Mouse (Mus musculus) forebrain, embryonic 10.5 days (tissue): Measurements from ENCODE around the gene Hoxc9. TPM values are rescaled to one million over a fixed set of nuclear protein-coding genes. Genes with fewer than 3 reads are reported as not detected.
A peak's percentile ranks its signal among the peaks of the same experiment; 100 is the strongest.

ENCODE experiments used
- DNase-seq: peaks from one replicate; pipeline ENCODE4 v3.0.0-alpha.2; 2017; ENCODE audit warnings: low spot score; ENCODE audit errors: extremely low spot score
- H3K27ac ChIP-seq: fragments of 300-500 bp; sonication (generic); 2 replicates; pipeline ENCODE4 v1.5.1; 2016; ENCODE audit warnings: mild to moderate bottlenecking
- H3K27me3 ChIP-seq: fragments of 300-500 bp; sonication (generic); 2 replicates; pipeline ENCODE4 v1.6.1; 2016; ENCODE audit warnings: mild to moderate bottlenecking; ENCODE audit not compliant: poor library complexity, severe bottlenecking
- H3K36me3 ChIP-seq: fragments of 300-500 bp; sonication (generic); replicated peaks from 2 replicates; pipeline ENCODE4 v1.6.1; 2016; ENCODE audit warnings: mild to moderate bottlenecking, moderate library complexity
- H3K4me1 ChIP-seq: fragments of 300-500 bp; sonication (generic); 2 replicates; pipeline ENCODE4 v1.6.1; 2016
- H3K4me3 ChIP-seq: fragments of 300-500 bp; sonication (generic); 2 replicates; pipeline ENCODE4 v1.5.1; 2016; ENCODE audit warnings: mild to moderate bottlenecking, moderate library complexity
- H3K9me3 ChIP-seq: fragments of 300-500 bp; sonication (generic); 2 replicates; pipeline ENCODE4 v1.6.1; 2016; ENCODE audit warnings: mild to moderate bottlenecking, moderate library complexity
- WGBS: fragments of 180-500 bp; shearing (Covaris S2); methylation state at CpG from one replicate; pipeline ENCODE4 v1.1.7; 2016; 5-methylcytosine and 5-hydroxymethylcytosine counted together
- polyA plus RNA-seq: library from polyadenylated mRNA; unstranded; fragments of >200 nt; fragmentation: Nextera tagmentation; extraction: Ambion mirVana; gene quantifications from 2 replicates; pipeline ENCODE4 v1.2.1, GENCODE M21; 2016

Gene Hoxc9
- polyA plus RNA-seq, 1 experiment from 2014 or later = not detected

DNA sequence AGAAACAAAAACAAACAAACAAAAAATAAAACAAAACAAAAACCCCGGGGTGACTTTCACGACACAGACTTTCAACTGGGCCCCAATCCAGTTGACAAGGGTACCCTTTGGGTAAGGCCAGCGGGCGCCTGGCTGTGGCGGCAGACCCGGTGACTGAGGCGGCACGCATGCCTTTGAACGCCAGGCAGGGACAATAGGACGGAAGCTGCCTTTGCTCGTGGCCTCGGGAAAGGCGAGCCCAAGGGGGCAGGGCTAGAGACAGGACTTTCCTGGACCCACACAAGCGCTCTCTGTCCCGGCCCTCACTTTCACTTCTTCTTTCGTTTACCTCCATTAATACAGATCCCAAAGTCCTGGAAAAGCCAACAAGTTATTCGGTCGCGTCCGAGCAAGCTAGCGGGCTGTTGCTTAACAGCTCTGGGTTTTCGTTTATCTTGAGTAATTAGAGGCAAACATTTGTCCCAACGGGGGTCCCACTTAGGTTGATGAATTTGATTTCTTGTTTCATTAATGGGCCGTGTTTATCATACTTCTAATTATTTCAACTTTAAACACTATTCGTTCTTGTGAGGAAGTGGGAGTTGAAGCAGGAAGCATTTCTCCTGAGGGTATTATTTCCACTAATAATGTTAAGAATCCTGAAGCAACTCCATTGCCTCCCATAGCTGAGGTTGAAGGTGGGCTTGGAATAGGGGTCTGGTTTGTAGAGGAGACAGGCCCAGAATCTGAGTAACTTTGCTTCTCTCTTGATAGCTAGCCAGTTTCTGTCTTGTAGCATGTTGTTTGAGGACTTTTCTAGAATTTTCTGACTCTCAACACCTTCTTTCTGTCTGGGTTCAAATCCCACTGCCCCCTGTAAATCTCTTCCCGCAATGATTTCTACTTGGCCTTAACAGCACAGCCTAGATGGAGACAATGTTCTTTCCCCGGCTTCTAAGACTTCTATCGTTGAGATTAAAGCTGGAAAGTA is 12.3 kb upstream of the Hoxc9 start:
- H3K36me3 ChIP-seq = no peaks in the 10 kb centered on the region
- DNase-seq = peak; percentile 71
- H3K9me3 ChIP-seq = no peaks in the 10 kb centered on the region
- H3K27ac ChIP-seq = no peak overlapping the region
- H3K4me1 ChIP-seq = peaks cover 6% of the 10 kb centered on the region
- no peak overlapping the region for H3K4me3 ChIP-seq
- 1% methylated on average over 28 of the region's 28 CpGs for WGBS
- H3K27me3 ChIP-seq = peaks cover 100% of the 10 kb centered on the region

- H3K9me3 ChIP-seq = no peaks in the 10 kb centered on the region
- H3K36me3 ChIP-seq = no peaks in the 10 kb centered on the region
- peaks cover 6% of the 10 kb centered on the region for H3K4me1 ChIP-seq
- no peak overlapping the region for H3K4me3 ChIP-seq
- WGBS = 2% methylated on average over 26 of the region's 26 CpGs
- DNase-seq = no peak
- H3K27me3 ChIP-seq = peaks cover 100% of the 10 kb centered on the region
- no peak overlapping the region for H3K27ac ChIP-seq
These were observed 11.0 kb upstream of the Hoxc9 start for GRCm38 (mm10) chr15:102965003-102965891.

DNA sequence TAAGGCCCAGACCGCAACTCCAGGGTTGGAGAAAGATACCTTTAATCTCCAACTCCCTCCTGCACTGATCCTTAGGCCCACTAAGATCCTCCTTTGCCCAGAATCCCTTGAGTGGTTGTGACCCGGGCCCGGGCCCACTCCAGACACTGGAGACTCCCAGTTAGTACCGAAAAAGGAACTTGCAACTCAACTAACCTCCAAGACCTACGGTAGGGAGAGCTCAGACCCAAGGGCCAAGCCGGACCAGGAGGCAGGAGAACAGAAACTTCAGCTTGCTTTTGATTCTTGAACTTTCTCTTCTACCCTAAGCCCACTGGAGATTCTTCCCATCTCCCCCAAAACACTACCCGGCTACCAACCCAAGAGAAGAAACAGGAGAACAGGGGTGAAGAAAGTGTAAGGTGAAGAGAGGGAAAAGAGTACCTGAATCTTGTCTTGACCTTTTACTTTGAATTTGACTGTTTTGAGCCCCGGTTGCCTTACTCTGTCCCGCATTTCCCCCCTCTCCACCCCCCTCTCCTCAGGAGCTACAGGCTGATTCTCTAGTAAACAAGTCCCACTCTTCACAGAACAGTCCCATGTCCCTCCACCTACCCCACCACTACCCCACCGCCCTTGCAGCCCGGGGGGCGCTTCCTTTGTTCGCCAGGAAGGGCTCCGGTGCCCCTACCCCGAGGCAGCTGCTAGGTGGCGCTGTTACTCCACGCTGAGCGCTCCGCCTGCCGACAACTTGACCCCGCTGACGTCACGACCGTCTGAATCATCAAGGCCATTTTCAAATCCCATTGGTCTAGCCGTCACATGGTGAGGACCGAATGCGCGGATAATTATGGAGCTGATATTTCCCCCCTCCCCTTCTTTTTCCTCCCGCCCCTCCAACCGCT is 10.1 kb upstream of the Hoxc9 start:
- peak; percentile 85 for DNase-seq
- no peaks in the 10 kb centered on the region for H3K9me3 ChIP-seq
- WGBS = 2% methylated on average over 30 of the region's 30 CpGs
- peaks cover 100% of the 10 kb centered on the region for H3K27me3 ChIP-seq
- H3K4me1 ChIP-seq = peaks cover 6% of the 10 kb centered on the region
- H3K27ac ChIP-seq = no peak overlapping the region
- peak overlapping the region; percentile 23; the same call in 1 of the 2 replicates for H3K4me3 ChIP-seq
- no peaks in the 10 kb centered on the region for H3K36me3 ChIP-seq

GRCm38 (mm10) chr15:102966776-102967311 is 9.4 kb upstream of the Hoxc9 start, which contains the start of gene Hoxc10:
Hoxc10 (plus strand) TSS chr15:102966796.
- Histone ChIP-seq H3K36me3 (no peaks in the 10 kb centered on the region), H3K27ac (no peak within 1 kb of the TSS), H3K27me3 (peaks cover 100% of the 10 kb centered on the region), H3K4me1 (peaks cover 6% of the 10 kb centered on the region), H3K4me3 (peak within 1 kb of the TSS; percentile 23; the same call in 1 of the 2 replicates), H3K9me3 (no peaks in the 10 kb centered on the region)
- 2% methylated on average over 27 of the region's 27 CpGs for WGBS
- DNase-seq = no peak

GRCm38 (mm10) chr15:102967312-102967510 is 9.0 kb upstream of the Hoxc9 start, which contains the start of gene Hoxc5:
Hoxc5 (plus strand) TSS chr15:102967443.
- WGBS = 3% methylated on average over 12 of the region's 12 CpGs

GRCm38 (mm10) chr15:102967511-102968397 is 8.5 kb upstream of the Hoxc9 start:
- H3K9me3 ChIP-seq = no peaks in the 10 kb centered on the region
- 2% methylated on average over 34 of the region's 34 CpGs for WGBS
- H3K4me1 ChIP-seq = peaks cover 6% of the 10 kb centered on the region
- DNase-seq = no peak
- peaks cover 100% of the 10 kb centered on the region for H3K27me3 ChIP-seq
- H3K4me3 ChIP-seq = no peak overlapping the region
- no peaks in the 10 kb centered on the region for H3K36me3 ChIP-seq
- no peak overlapping the region for H3K27ac ChIP-seq

More at GRCm38 (mm10) chr15:102967312-102967510, 9.0 kb upstream of the Hoxc9 start, which contains the start of gene Hoxc5:
- Histone ChIP-seq H3K9me3 (no peaks in the 10 kb centered on the region), H3K4me3 (peak within 1 kb of the TSS; percentile 23; the same call in 1 of the 2 replicates), H3K27me3 (peaks cover 100% of the 10 kb centered on the region), H3K27ac (no peak within 1 kb of the TSS), H3K36me3 (no peaks in the 10 kb centered on the region), H3K4me1 (peaks cover 6% of the 10 kb centered on the region)
- no peak for DNase-seq

- Histone ChIP-seq H3K36me3 (no peaks in the 10 kb centered on the region), H3K4me1 (peaks cover 6% of the 10 kb centered on the region), H3K9me3 (no peaks in the 10 kb centered on the region), H3K27me3 (peaks cover 100% of the 10 kb centered on the region), H3K27ac (no peak overlapping the region), H3K4me3 (no peak overlapping the region)
- DNase-seq = no peak
- WGBS = 43% methylated on average over 1 of the region's 1 CpGs
These were observed 6.9 kb upstream of the Hoxc9 start for GRCm38 (mm10) chr15:102969296-102969695.

GRCm38 (mm10) chr15:102970740-102971139 is 5.5 kb upstream of the Hoxc9 start:
- Histone ChIP-seq H3K27ac (no peak overlapping the region), H3K27me3 (peaks cover 100% of the 10 kb centered on the region), H3K4me1 (peaks cover 6% of the 10 kb centered on the region), H3K4me3 (no peak overlapping the region), H3K36me3 (no peaks in the 10 kb centered on the region), H3K9me3 (no peaks in the 10 kb centered on the region)
- DNase-seq = no peak
- 1% methylated on average over 12 of the region's 12 CpGs for WGBS

GRCm38 (mm10) chr15:102972254-102972653 is 4.0 kb upstream of the Hoxc9 start:
- Histone ChIP-seq H3K9me3 (no peaks in the 10 kb centered on the region), H3K27me3 (peaks cover 100% of the 10 kb centered on the region), H3K4me3 (no peak overlapping the region), H3K36me3 (no peaks in the 10 kb centered on the region), H3K27ac (no peak overlapping the region), H3K4me1 (no peaks in the 10 kb centered on the region)
- no peak for DNase-seq
- 1% methylated on average over 21 of the region's 21 CpGs for WGBS

DNA sequence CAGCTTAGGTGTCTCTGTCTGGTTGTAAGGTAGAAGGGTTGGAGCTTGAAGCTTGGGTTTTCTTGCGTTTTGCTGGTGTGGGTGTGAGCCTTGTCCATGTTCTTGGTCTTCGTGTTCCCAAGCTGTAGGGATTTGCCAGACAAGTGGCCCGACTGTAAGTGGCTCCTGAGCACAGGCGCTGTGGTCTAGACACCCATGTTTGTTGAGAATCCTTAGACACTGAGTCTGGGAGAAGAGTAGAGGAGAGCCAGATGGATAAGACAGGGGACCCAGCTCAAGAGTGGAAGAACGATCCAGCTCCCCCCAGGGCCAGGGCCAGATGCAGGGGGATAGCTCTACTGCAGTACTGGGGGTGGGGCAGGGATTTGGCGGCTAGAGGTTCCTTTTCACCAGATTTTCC is 3.5 kb upstream of the Hoxc9 start:
- H3K9me3 ChIP-seq = no peaks in the 10 kb centered on the region
- peaks cover 100% of the 10 kb centered on the region for H3K27me3 ChIP-seq
- no peak overlapping the region for H3K4me3 ChIP-seq
- H3K36me3 ChIP-seq = no peaks in the 10 kb centered on the region
- no peak overlapping the region for H3K27ac ChIP-seq
- DNase-seq = no peak
- H3K4me1 ChIP-seq = no peaks in the 10 kb centered on the region
- 1% methylated on average over 6 of the region's 6 CpGs for WGBS

- no peak for DNase-seq
- Histone ChIP-seq H3K27ac (no peak overlapping the region), H3K9me3 (no peaks in the 10 kb centered on the region), H3K27me3 (peaks cover 100% of the 10 kb centered on the region), H3K4me1 (no peaks in the 10 kb centered on the region), H3K4me3 (no peak overlapping the region), H3K36me3 (no peaks in the 10 kb centered on the region)
- WGBS = 3% methylated on average over 7 of the region's 7 CpGs
These were observed 1.2 kb upstream of the Hoxc9 start for GRCm38 (mm10) chr15:102975034-102975433.
